Comparison of ENCODE assay signal across 23 mouse cellular contexts in genomic region chr4:156135801-156136200, GRCm38 (mm10). TPM values are rescaled to one million over a fixed set of nuclear protein-coding genes. Genes with fewer than 3 reads are reported as not detected.
A peak's percentile ranks its signal among the peaks of the same experiment; 100 is the strongest.
DNase-seq lines count a peak whose midpoint lies in the region; ATAC-seq and TF ChIP-seq lines count a peak whose summit lies in the region.
"Had no signal": no experiment of that assay in that cellular context is flagged by ENCODE, and none has a peak within 500 bp of the region (broad histone marks: within the 10 kb centered on the region; RNA-seq: fewer than 3 reads in every experiment).

No protein-coding gene starts in this region.

- peaks cover 4% of the 10 kb centered on the region; the same call in 1 of the 2 replicates for H3K79me2 ChIP-seq in MEL (ENCODE audit: control insufficient read depth, insufficient read depth, low read length, poor library complexity)

- no peaks in the 10 kb centered on the region for H3K36me3 ChIP-seq in liver, embryonic 11.5 days (ENCODE audit: control insufficient read depth, insufficient read depth, low read length)
- H3K36me3 ChIP-seq in E14TG2a.4 (ENCODE audit: insufficient read depth, low read length), result no peaks in the 10 kb centered on the region
- no peaks in the 10 kb centered on the region for H3K36me3 ChIP-seq in MEL (ENCODE audit: control insufficient read depth in 1 of 2, insufficient read depth in 2 of 2, low read length in 2 of 2)
- H3K36me3 ChIP-seq: embryonic facial prominence, embryonic 13.5 days; embryonic facial prominence, embryonic 15.5 days; forebrain, embryonic 10.5 days; forebrain, embryonic 12.5 days; G1E had no signal

- no peak overlapping the region for H3K4me2 ChIP-seq in liver, embryonic 11.5 days
- H3K4me2 ChIP-seq: embryonic facial prominence, embryonic 13.5 days; embryonic facial prominence, embryonic 15.5 days; forebrain, embryonic 12.5 days had no signal

- 92% methylated on average over 14 of the region's 14 CpGs for WGBS in liver, embryonic 11.5 days

- no peaks in the 10 kb centered on the region; the same call in 1 of the 2 replicates for H3K4me1 ChIP-seq in liver, embryonic 11.5 days (replicated peaks; ENCODE audit: control insufficient read depth, insufficient read depth, low read length)
- peaks cover 50% of the 10 kb centered on the region for H3K4me1 ChIP-seq in E14TG2a.4 (replicated peaks; ENCODE audit: low read depth, low read length)
- H3K4me1 ChIP-seq in MEL (ENCODE audit: control insufficient read depth in 1 of 2, insufficient read depth in 2 of 2, low read length in 2 of 2), result peaks cover 2 to 6% of the 10 kb centered on the region in 2 experiments; a peak in 3 of 4 replicates
- H3K4me1 ChIP-seq: embryonic facial prominence, embryonic 13.5 days; embryonic facial prominence, embryonic 15.5 days had no signal

- no peak for TF ChIP-seq POLR2A in MEL (IDR thresholded peaks at IDR 0.05; ENCODE audit: control insufficient read depth in 1 of 2, insufficient read depth in 1 of 2, low read depth in 1 of 2, low read length in 2 of 2, poor library complexity in 1 of 2)

- no peak overlapping the region for H3K9ac ChIP-seq in liver, embryonic 11.5 days (ENCODE audit: low read depth, low read length)
- H3K9ac ChIP-seq in MEL (ENCODE audit: control insufficient read depth, low read depth, low read length, poor library complexity, severe bottlenecking), result no peak overlapping the region
- H3K9ac ChIP-seq: embryonic facial prominence, embryonic 13.5 days; embryonic facial prominence, embryonic 15.5 days; forebrain, embryonic 12.5 days had no signal

- no peak; the same call in 1 of the 2 replicates for TF ChIP-seq CTCF in E14TG2a.4 (conservative IDR thresholded peaks at IDR 0.05; ENCODE audit: low read length)
- no peak for TF ChIP-seq CTCF in MEL (IDR thresholded peaks at IDR 0.05 in 2 of 3, conservative IDR thresholded peaks at IDR 0.05 in 1 of 3; ENCODE audit: control insufficient read depth in 1 of 3, insufficient read depth in 1 of 3, low read depth in 2 of 3, low read length in 3 of 3, poor library complexity in 1 of 3, severe bottlenecking in 1 of 3)

- no peak overlapping the region for H3K27ac ChIP-seq in liver, embryonic 11.5 days (ENCODE audit: low read depth, low read length)
- H3K27ac ChIP-seq in MEL (ENCODE audit: control insufficient read depth, low read depth, low read length), result no peak overlapping the region
- H3K27ac ChIP-seq: embryonic facial prominence, embryonic 13.5 days; embryonic facial prominence, embryonic 15.5 days; forebrain, embryonic 10.5 days; forebrain, embryonic 12.5 days had no signal

- TF ChIP-seq EP300 in MEL (IDR thresholded peaks at IDR 0.05; ENCODE audit: low read depth in 1 of 2, low read length in 2 of 2), result no peak

- peak; percentile 22 for DNase-seq in liver, embryonic 11.5 days (ENCODE audit: low spot score)
- DNase-seq in liver (no peak), MEL (ENCODE audit: low read depth, low spot score) (peak; percentile 23)
- no peak for DNase-seq in layer of hippocampus, postnatal 10 days (ENCODE audit: low spot score in 2 of 2)
- DNase-seq: adrenal gland, adult 2 months; adrenal gland, postnatal 10 days; adrenal gland, postnatal 25 days; cerebellum, adult 11 months; cerebellum, adult 18-20 months; cerebellum, adult 8-10 months; cerebellum, adult 9-11 months; cerebellum, postnatal 14 days; cerebellum, postnatal 36 days; embryo, embryonic 11 days had no signal

- ATAC-seq in liver, embryonic 11.5 days (replicated peaks; ENCODE audit: low FRiP score), result no peak
- ATAC-seq: forebrain, embryonic 14.5 days; forebrain, embryonic 16.5 days had no signal

- peaks cover 7% of the 10 kb centered on the region for H3K9me3 ChIP-seq in liver, embryonic 11.5 days (ENCODE audit: control insufficient read depth, low read length)
- H3K9me3 ChIP-seq in E14TG2a.4 (ENCODE audit: low read length) (peaks cover 10% of the 10 kb centered on the region), MEL (replicated peaks; ENCODE audit: insufficient read depth, low read length) (no peaks in the 10 kb centered on the region)
- H3K9me3 ChIP-seq: embryonic facial prominence, embryonic 15.5 days; forebrain, embryonic 12.5 days had no signal

- no peaks in the 10 kb centered on the region for H3K27me3 ChIP-seq in liver, embryonic 11.5 days (replicated peaks; ENCODE audit: control insufficient read depth, insufficient read depth, low read length)
- H3K27me3 ChIP-seq in E14TG2a.4 (ENCODE audit: insufficient read depth, low read length), result peaks cover 18% of the 10 kb centered on the region
- H3K27me3 ChIP-seq in MEL (ENCODE audit: control insufficient read depth in 1 of 2, insufficient read depth in 2 of 2, low read length in 2 of 2), result no peaks in the 10 kb centered on the region
- H3K27me3 ChIP-seq: embryonic facial prominence, embryonic 13.5 days; embryonic facial prominence, embryonic 15.5 days; forebrain, embryonic 12.5 days had no signal

- TF ChIP-seq RAD21 in MEL (IDR thresholded peaks at IDR 0.05; ENCODE audit: low read depth, low read length), result no peak; the same call in 1 of the 2 replicates

- H3K4me3 ChIP-seq in liver, embryonic 11.5 days (ENCODE audit: low read depth, low read length), result no peak overlapping the region
- peak overlapping the region; percentile 35; the same call in 1 of the 2 replicates for H3K4me3 ChIP-seq in E14TG2a.4 (replicated peaks; ENCODE audit: low read length)
- H3K4me3 ChIP-seq in MEL (ENCODE audit: control insufficient read depth in 1 of 2, insufficient read depth in 1 of 2, low read depth in 2 of 2, low read length in 2 of 2), result no peak overlapping the region; a peak in 2 of 4 replicates
- H3K4me3 ChIP-seq: embryonic facial prominence, embryonic 13.5 days; embryonic facial prominence, embryonic 15.5 days; erythroblast, embryonic 14.5 days; forebrain, embryonic 10.5 days; forebrain, embryonic 12.5 days had no signal

TF ChIP-seq in MEL, 35 proteins besides CTCF, POLR2A, EP300 and RAD21:
- TF ChIP-seq SMC3 (IDR thresholded peaks at IDR 0.05; ENCODE audit: low read depth, low read length) (0 out of 2 replicates have a peak, but pooled peaks have one; percentile 8), MYB (IDR thresholded peaks at IDR 0.05; ENCODE audit: low read depth, low read length) (no peak)
TF ChIP-seq in MEL: peak in this region for 1.

RNA-seq across cellular contexts. Expression of gene Rnf223, which starts 5.5 kb away (rescaled TPM):
- 0.16 and 0.30 TPM in 2 replicates for polyA plus RNA-seq in liver, embryonic 11.5 days (2014; fragmentation: Nextera tagmentation; extraction: Ambion mirVana)
- total RNA-seq in MEL (2012; rRNA removed), result 0.65 TPM in 2 replicates
- 1 to 10 TPM in 1 of 2 experiments, not detected in 1; 2.5 TPM for polyA plus RNA-seq in MEL (2012; ENCODE audit: insufficient read depth in 1 of 2, insufficient read length in 2 of 2, low read depth in 1 of 2, low replicate concordance in 2 of 2, missing spikeins in 1 of 2)
- total RNA-seq in layer of hippocampus, postnatal 10 days (2021), result under 1 TPM; 0.43 to 0.47 TPM

RNA-seq across cellular contexts. Expression of gene 9430015G10Rik, which starts 26.0 kb away (rescaled TPM):
- 34.5 and 39.4 TPM in 2 replicates for polyA plus RNA-seq in liver, embryonic 11.5 days (2014; fragmentation: Nextera tagmentation; extraction: Ambion mirVana)
- 27.5 and 28.7 TPM in 2 replicates for total RNA-seq in MEL (2012; rRNA removed)
- 10 to 100 TPM in 1 of 2 experiments, not detected in 1; 52.9 TPM for polyA plus RNA-seq in MEL (2012; ENCODE audit: insufficient read depth in 1 of 2, insufficient read length in 2 of 2, low read depth in 1 of 2, low replicate concordance in 2 of 2, missing spikeins in 1 of 2)
- total RNA-seq in layer of hippocampus, postnatal 10 days (2021), result 10 to 100 TPM; 22.6 to 28.9 TPM

Comparison
In these comparisons a context has a peak if more than half of its experiments do, and no peak if none do; other contexts are left out.
1. DNase-seq: peak in liver, embryonic 11.5 days (single experiment) and MEL (single experiment); none in liver (single experiment) and layer of hippocampus, postnatal 10 days (0 of 2).